Mouse (Mus musculus): ENCODE data around the gene Vps18. TPM values are rescaled to one million over a fixed set of nuclear protein-coding genes. Genes with fewer than 3 reads are reported as not detected.

Vps18 gene
- polyA plus RNA-seq, 2 experiments = 3.2 to 3.4 TPM

- H3K4me2 ChIP-seq (ENCODE audit: low read depth) = no peak overlapping the region
- ATAC-seq (ENCODE audit: insufficient read depth) (no peak), DNase-seq (ENCODE audit: low read depth in 3 of 3, low spot score in 3 of 3) (no peak)
- no peaks in the 10 kb centered on the region for H3K36me3 ChIP-seq (replicated peaks; ENCODE audit: control insufficient read depth, insufficient read depth, low read depth)
- no peak overlapping the region for H3K9ac ChIP-seq (replicated peaks)
- peaks cover 37% of the 10 kb centered on the region for H3K27me3 ChIP-seq (ENCODE audit: control insufficient read depth, insufficient read depth, low read length)
- no peak overlapping the region for H3K27ac ChIP-seq
- H3K4me3 ChIP-seq (ENCODE audit: insufficient read depth in 1 of 2, low read depth in 2 of 2, low read length in 2 of 2) = no peak overlapping the region
- H3K4me1 ChIP-seq (replicated peaks; ENCODE audit: control insufficient read depth in 2 of 2, insufficient read depth in 2 of 2, low read length in 1 of 2) = peaks cover 0 to 4% of the 10 kb centered on the region in 2 experiments; a peak in 1 of 4 replicates
- H3K9me3 ChIP-seq (ENCODE audit: control insufficient read depth, low read length) = no peaks in the 10 kb centered on the region
- WGBS (ENCODE audit: insufficient replicate concordance) = 72% methylated on average over 24 of the region's 24 CpGs
- TF ChIP-seq CTCF (IDR thresholded peaks at IDR 0.05; ENCODE audit: low read depth) = no peak
- no peak for TF ChIP-seq EP300 (IDR thresholded peaks at IDR 0.05; ENCODE audit: low read depth)
Observed at GRCm38 (mm10) chr2:119332177-119332661, 43.7 kb downstream of the Vps18 start.

- 53% methylated on average over 1 of the region's 1 CpGs for WGBS (ENCODE audit: insufficient replicate concordance)
- H3K9ac ChIP-seq (replicated peaks) = no peak overlapping the region
- no peak overlapping the region for H3K4me3 ChIP-seq (ENCODE audit: insufficient read depth in 1 of 2, low read depth in 2 of 2, low read length in 2 of 2)
- TF ChIP-seq EP300 (IDR thresholded peaks at IDR 0.05; ENCODE audit: low read depth) = no peak
- TF ChIP-seq CTCF (IDR thresholded peaks at IDR 0.05; ENCODE audit: low read depth) = no peak
- no peaks in the 10 kb centered on the region for H3K36me3 ChIP-seq (replicated peaks; ENCODE audit: control insufficient read depth, insufficient read depth, low read depth)
- no peak overlapping the region for H3K4me2 ChIP-seq (ENCODE audit: low read depth)
- ATAC-seq (ENCODE audit: insufficient read depth) (no peak), DNase-seq (ENCODE audit: low read depth in 3 of 3, low spot score in 3 of 3) (no peak)
- H3K9me3 ChIP-seq (ENCODE audit: control insufficient read depth, low read length) = no peaks in the 10 kb centered on the region
- no peak overlapping the region for H3K27ac ChIP-seq
- H3K4me1 ChIP-seq (replicated peaks; ENCODE audit: control insufficient read depth in 2 of 2, insufficient read depth in 2 of 2, low read length in 1 of 2) = peaks cover 0 to 7% of the 10 kb centered on the region in 2 experiments; a peak in 2 of 4 replicates
- H3K27me3 ChIP-seq (ENCODE audit: control insufficient read depth, insufficient read depth, low read length) = peaks cover 22% of the 10 kb centered on the region
Observed at GRCm38 (mm10) chr2:119334135-119334534, 45.6 kb downstream of the Vps18 start.

- Histone ChIP-seq H3K4me3 (ENCODE audit: insufficient read depth in 1 of 2, low read depth in 2 of 2, low read length in 2 of 2) (no peak overlapping the region), H3K27me3 (ENCODE audit: control insufficient read depth, insufficient read depth, low read length) (peaks cover 21% of the 10 kb centered on the region), H3K4me2 (ENCODE audit: low read depth) (no peak overlapping the region), H3K36me3 (replicated peaks; ENCODE audit: control insufficient read depth, insufficient read depth, low read depth) (no peaks in the 10 kb centered on the region), H3K27ac (no peak overlapping the region), H3K9ac (replicated peaks) (no peak overlapping the region), H3K9me3 (ENCODE audit: control insufficient read depth, low read length) (no peaks in the 10 kb centered on the region), H3K4me1 (replicated peaks; ENCODE audit: control insufficient read depth in 2 of 2, insufficient read depth in 2 of 2, low read length in 1 of 2) (peaks cover 0 to 3% of the 10 kb centered on the region in 2 experiments; a peak in 2 of 4 replicates)
- no peak for ATAC-seq (ENCODE audit: insufficient read depth)
- DNase-seq (ENCODE audit: low read depth in 3 of 3, low spot score in 3 of 3) = no peak
- WGBS (ENCODE audit: insufficient replicate concordance) = 64% methylated on average over 7 of the region's 7 CpGs
- TF ChIP-seq EP300 (IDR thresholded peaks at IDR 0.05; ENCODE audit: low read depth) = no peak
Observed at GRCm38 (mm10) chr2:119334964-119335525, 46.5 kb downstream of the Vps18 start.

GRCm38 (mm10) chr2:119335535-119335934, 47.0 kb downstream of the Vps18 start:
- H3K27me3 ChIP-seq (ENCODE audit: control insufficient read depth, insufficient read depth, low read length) = peaks cover 16% of the 10 kb centered on the region
- no peaks in the 10 kb centered on the region for H3K9me3 ChIP-seq (ENCODE audit: control insufficient read depth, low read length)
- ATAC-seq (ENCODE audit: insufficient read depth) (no peak), DNase-seq (ENCODE audit: low read depth in 3 of 3, low spot score in 3 of 3) (no peak)
- H3K4me3 ChIP-seq (ENCODE audit: insufficient read depth in 1 of 2, low read depth in 2 of 2, low read length in 2 of 2) = no peak overlapping the region
- TF ChIP-seq CTCF (IDR thresholded peaks at IDR 0.05; ENCODE audit: low read depth) (no peak), EP300 (IDR thresholded peaks at IDR 0.05; ENCODE audit: low read depth) (no peak)
- H3K4me1 ChIP-seq (replicated peaks; ENCODE audit: control insufficient read depth in 2 of 2, insufficient read depth in 2 of 2, low read length in 1 of 2) = peaks cover 0 to 3% of the 10 kb centered on the region in 2 experiments; a peak in 2 of 4 replicates
- no peak overlapping the region for H3K4me2 ChIP-seq (ENCODE audit: low read depth)
- H3K36me3 ChIP-seq (replicated peaks; ENCODE audit: control insufficient read depth, insufficient read depth, low read depth) = no peaks in the 10 kb centered on the region
- 73% methylated on average over 1 of the region's 1 CpGs for WGBS (ENCODE audit: insufficient replicate concordance)
- H3K27ac ChIP-seq = no peak overlapping the region
- no peak overlapping the region for H3K9ac ChIP-seq (replicated peaks)

- H3K9me3 ChIP-seq (ENCODE audit: control insufficient read depth, low read length) = no peaks in the 10 kb centered on the region
- no peaks in the 10 kb centered on the region for H3K36me3 ChIP-seq (replicated peaks; ENCODE audit: control insufficient read depth, insufficient read depth, low read depth)
- no peak for TF ChIP-seq EP300 (IDR thresholded peaks at IDR 0.05; ENCODE audit: low read depth)
- TF ChIP-seq CTCF (IDR thresholded peaks at IDR 0.05; ENCODE audit: low read depth) = no peak
- ATAC-seq (ENCODE audit: insufficient read depth) = no peak
- no peak overlapping the region for H3K9ac ChIP-seq (replicated peaks)
- H3K27me3 ChIP-seq (ENCODE audit: control insufficient read depth, insufficient read depth, low read length) = peaks cover 16% of the 10 kb centered on the region
- no peak for DNase-seq (ENCODE audit: low read depth in 3 of 3, low spot score in 3 of 3)
- H3K4me2 ChIP-seq (ENCODE audit: low read depth) = no peak overlapping the region
- H3K4me1 ChIP-seq (replicated peaks; ENCODE audit: control insufficient read depth in 2 of 2, insufficient read depth in 2 of 2, low read length in 1 of 2) = peaks cover 0 to 3% of the 10 kb centered on the region in 2 experiments; a peak in 2 of 4 replicates
- no peak overlapping the region for H3K4me3 ChIP-seq (ENCODE audit: insufficient read depth in 1 of 2, low read depth in 2 of 2, low read length in 2 of 2)
- H3K27ac ChIP-seq = no peak overlapping the region
- 28% methylated on average over 2 of the region's 2 CpGs for WGBS (ENCODE audit: insufficient replicate concordance)
Observed at GRCm38 (mm10) chr2:119336002-119336401, 47.5 kb downstream of the Vps18 start.

Measured in liver, embryonic 14.5 days (tissue).